Mouse (Mus musculus) spleen, postnatal 10 days (tissue): ENCODE measurements around the gene Hoxb4.

ENCODE experiments used
- DNase-seq, 2 experiments: peaks; one replicate each; pipeline ENCODE4 v3.0.0; 2021 to 2022; ENCODE audit warnings: low spot score in 2 of 2

The Hoxb4 gene

GRCm38 (mm10) chr11:96298895-96299667 is 19.0 kb upstream of the Hoxb4 start:
- DNase-seq, result no peak

- no peak for DNase-seq
These were observed 18.3 kb upstream of the Hoxb4 start for GRCm38 (mm10) chr11:96299781-96300180.

GRCm38 (mm10) chr11:96300354-96301063 is 17.6 kb upstream of the Hoxb4 start:
- no peak for DNase-seq

GRCm38 (mm10) chr11:96301064-96301431 is 17.0 kb upstream of the Hoxb4 start:
- no peak for DNase-seq

- no peak for DNase-seq
These were observed 16.2 kb upstream of the Hoxb4 start for GRCm38 (mm10) chr11:96301837-96302236.

GRCm38 (mm10) chr11:96302381-96303150 is 15.5 kb upstream of the Hoxb4 start:
- DNase-seq, result no peak

- peak in 1 of 2 experiments; percentile 67 for DNase-seq
These were observed 14.6 kb upstream of the Hoxb4 start, which contains the start of gene Hoxb5 for GRCm38 (mm10) chr11:96303151-96304099. Hoxb5 (plus strand) TSS chr11:96303336.

GRCm38 (mm10) chr11:96304381-96305195 is 13.5 kb upstream of the Hoxb4 start:
- DNase-seq, result no peak

GRCm38 (mm10) chr11:96305505-96306182 is 12.4 kb upstream of the Hoxb4 start:
- DNase-seq, result no peak

GRCm38 (mm10) chr11:96306183-96306907 is 11.7 kb upstream of the Hoxb4 start:
- DNase-seq, result no peak

GRCm38 (mm10) chr11:96306908-96307269 is 11.2 kb upstream of the Hoxb4 start:
- no peak for DNase-seq

- no peak for DNase-seq
These were observed 9.3 kb upstream of the Hoxb4 start for GRCm38 (mm10) chr11:96308763-96309162.

- DNase-seq, result no peak
These were observed 8.8 kb upstream of the Hoxb4 start for GRCm38 (mm10) chr11:96309288-96309687.

- DNase-seq, result no peak
These were observed 7.7 kb upstream of the Hoxb4 start for GRCm38 (mm10) chr11:96310183-96310938.

GRCm38 (mm10) chr11:96311097-96311496 is 7.0 kb upstream of the Hoxb4 start:
- DNase-seq, result no peak

- DNase-seq, result peak in 1 of 2 experiments; percentile 54
These were observed 6.3 kb upstream of the Hoxb4 start for GRCm38 (mm10) chr11:96311520-96312417.

GRCm38 (mm10) chr11:96313134-96313533 is 4.9 kb upstream of the Hoxb4 start:
- no peak for DNase-seq
